Mouse (Mus musculus) midbrain, embryonic 14.5 days (tissue): ENCODE results near the gene Sept9. TPM values are rescaled to one million over a fixed set of nuclear protein-coding genes. Genes with fewer than 3 reads are reported as not detected.

ENCODE experiments used
- ATAC-seq: fragments of 200-750 bp; cut with Nextera tagmentation; 2 replicates; pipeline ENCODE4 v1.8.0; 2017; ENCODE audit warnings: moderate number of reproducible peaks, moderate library complexity; ENCODE audit not compliant: low FRiP score, low TSS enrichment
- DNase-seq: peaks from one replicate; pipeline ENCODE4 v3.0.0-alpha.2; 2015
- H3K27ac ChIP-seq: fragments of 300-500 bp; sonication (generic); replicated peaks from 2 replicates; pipeline ENCODE4 v1.5.1; 2014; ENCODE audit warnings: mild to moderate bottlenecking, low read depth, low read length, moderate library complexity
- H3K27me3 ChIP-seq: fragments of 300-500 bp; sonication (generic); 2 replicates; pipeline ENCODE4 v1.6.1; 2014; ENCODE audit warnings: low read length, control low read depth, mixed read lengths; ENCODE audit not compliant: control insufficient read depth, insufficient read depth
- H3K36me3 ChIP-seq: fragments of 300-500 bp; sonication (generic); 2 replicates; pipeline ENCODE4 v1.6.1; 2014; ENCODE audit warnings: low read length, control low read depth; ENCODE audit not compliant: control insufficient read depth, insufficient read depth
- H3K4me1 ChIP-seq: fragments of 300-500 bp; sonication (generic); 2 replicates; pipeline ENCODE4 v1.6.1; 2014; ENCODE audit warnings: mild to moderate bottlenecking, antibody characterized with exemption, low read length, control low read depth; ENCODE audit not compliant: control insufficient read depth, insufficient read depth
- H3K4me2 ChIP-seq: fragments of 300-500 bp; sonication (generic); 2 replicates; pipeline ENCODE4 v1.6.1; 2014; ENCODE audit warnings: mild to moderate bottlenecking, low read length, moderate library complexity
- H3K4me3 ChIP-seq: fragments of 300-500 bp; sonication (generic); replicated peaks from 2 replicates; pipeline ENCODE4 v1.5.1; 2014; ENCODE audit warnings: low read depth, low read length
- H3K9ac ChIP-seq: fragments of 300-500 bp; sonication (generic); replicated peaks from 2 replicates; pipeline ENCODE4 v1.6.1; 2014; ENCODE audit warnings: mild to moderate bottlenecking, low read length, moderate library complexity
- H3K9me3 ChIP-seq: fragments of 300-500 bp; sonication (generic); 2 replicates; pipeline ENCODE4 v1.6.1; 2016; ENCODE audit warnings: low read length, control low read depth, mixed read lengths; ENCODE audit not compliant: control insufficient read depth
- WGBS: fragments of 180-500 bp; shearing (Covaris S2); extraction: QIAGEN DNeasy Blood & Tissue Kit; methylation state at CpG from one replicate; pipeline ENCODE4 v1.1.7; 2014; 5-methylcytosine and 5-hydroxymethylcytosine counted together
- polyA plus RNA-seq: library from polyadenylated mRNA; unstranded; fragments of >200 nt; fragmentation: Nextera tagmentation; extraction: Ambion mirVana; gene quantifications from 2 replicates; pipeline ENCODE4 v1.2.1, GENCODE M21; 2014

Gene Sept9
- polyA plus RNA-seq, 1 experiment from 2014 or later = 97.4 TPM

DNA sequence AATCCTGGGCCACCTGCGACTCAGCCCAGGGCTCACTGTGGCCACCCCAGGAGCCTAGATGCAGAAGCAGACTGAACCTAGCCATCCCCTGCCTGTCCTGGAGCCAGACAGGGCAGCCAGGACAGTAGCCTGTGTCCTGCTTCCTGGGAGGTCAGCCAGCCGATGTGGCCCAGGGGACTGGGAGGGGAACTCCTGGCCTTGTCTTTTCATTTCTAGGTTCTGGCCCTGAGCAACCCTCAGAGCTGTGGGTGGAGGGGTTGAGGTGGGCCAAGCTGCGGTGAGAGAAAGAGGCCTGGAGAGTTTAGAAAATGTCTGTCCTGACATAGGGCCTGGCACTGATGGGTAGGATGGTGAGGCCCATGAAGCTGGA lies 110.4 kb downstream of the Sept9 start:
- 72% methylated on average over 3 of the region's 3 CpGs for WGBS
- H3K36me3 ChIP-seq = no peaks in the 10 kb centered on the region
- no peak overlapping the region for H3K4me2 ChIP-seq
- H3K9me3 ChIP-seq = no peaks in the 10 kb centered on the region
- ATAC-seq (no peak), DNase-seq (no peak)
- H3K4me1 ChIP-seq = peaks cover 26% of the 10 kb centered on the region
- no peaks in the 10 kb centered on the region for H3K27me3 ChIP-seq
- H3K27ac ChIP-seq = no peak overlapping the region
- no peak overlapping the region for H3K4me3 ChIP-seq
- H3K9ac ChIP-seq = no peak overlapping the region

DNA sequence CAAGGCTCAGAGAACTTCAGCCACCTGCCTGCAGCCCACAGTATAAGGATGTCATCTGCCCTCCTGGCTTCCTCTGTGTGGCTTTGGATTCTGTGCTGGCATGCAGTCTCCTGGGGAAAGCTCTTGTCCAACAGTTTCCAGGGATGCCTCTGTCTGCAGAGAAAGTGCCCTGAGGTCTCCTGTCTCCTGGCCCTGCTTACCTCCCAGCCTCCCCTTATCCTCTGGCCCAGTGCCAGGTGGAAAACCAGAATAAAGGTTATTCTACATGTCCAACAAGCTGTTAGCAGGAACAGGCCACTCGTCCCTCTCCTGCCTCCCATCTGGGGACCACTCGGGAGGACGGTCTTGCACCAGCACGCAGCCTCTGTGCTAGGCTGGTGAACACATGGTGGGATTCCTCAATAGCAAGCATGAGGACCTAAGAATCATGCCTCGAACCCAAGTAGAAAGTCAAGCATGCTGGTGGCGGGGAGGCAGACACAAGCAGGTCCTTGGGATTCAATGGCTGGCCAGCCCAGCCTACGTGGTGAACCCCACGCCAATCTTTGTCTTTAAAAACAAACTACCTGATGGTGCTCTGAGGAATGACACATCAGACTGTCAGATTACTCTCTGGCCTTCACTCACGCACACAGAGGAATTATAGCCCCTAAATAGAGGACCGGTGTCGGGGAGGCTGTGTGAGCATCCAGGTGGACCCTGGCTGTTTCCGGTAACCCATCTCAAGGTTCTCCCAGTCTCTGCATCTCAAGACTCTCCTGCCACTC lies 111.1 kb downstream of the Sept9 start:
- 87% methylated on average over 12 of the region's 12 CpGs for WGBS
- no peak for ATAC-seq
- Histone ChIP-seq H3K4me2 (no peak overlapping the region), H3K9ac (no peak overlapping the region), H3K27ac (no peak overlapping the region), H3K4me3 (no peak overlapping the region), H3K27me3 (no peaks in the 10 kb centered on the region), H3K4me1 (peaks cover 26% of the 10 kb centered on the region), H3K36me3 (no peaks in the 10 kb centered on the region), H3K9me3 (no peaks in the 10 kb centered on the region)
- no peak for DNase-seq

DNA sequence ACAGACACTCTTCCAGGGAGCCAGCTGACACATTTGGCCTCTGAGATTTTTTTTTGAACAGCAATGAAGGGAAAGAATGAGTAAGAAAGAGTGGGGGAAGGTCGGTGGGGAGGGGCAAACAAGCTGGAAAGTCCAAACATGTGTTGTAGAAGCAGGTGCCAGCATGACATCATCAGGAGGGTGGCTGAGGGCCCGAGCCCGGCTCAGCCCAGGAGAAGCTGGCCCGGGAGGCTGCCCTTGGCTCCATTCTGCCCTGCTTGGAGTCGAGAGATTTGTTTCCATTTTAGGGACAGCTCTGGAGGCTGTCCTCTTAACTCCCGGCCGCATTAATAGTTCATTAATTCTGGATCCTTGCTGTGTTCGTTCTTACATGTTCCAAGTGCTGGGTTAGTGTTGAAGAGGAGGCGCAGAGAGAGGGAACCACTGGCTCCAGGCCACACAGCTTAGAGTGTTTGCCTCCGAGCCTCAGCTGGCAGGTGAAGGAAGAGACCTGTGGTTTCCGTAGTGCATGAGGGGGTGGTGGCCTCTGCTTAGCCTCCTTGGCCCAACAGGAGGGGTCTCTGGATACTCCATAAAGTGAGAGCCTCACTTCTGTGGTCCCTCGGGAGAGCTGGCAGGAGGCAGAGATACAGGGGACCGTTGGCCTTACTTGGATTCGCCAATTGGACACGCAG lies 111.8 kb downstream of the Sept9 start:
- Histone ChIP-seq H3K4me2 (no peak overlapping the region), H3K9ac (no peak overlapping the region), H3K27me3 (no peaks in the 10 kb centered on the region), H3K4me1 (peaks cover 26% of the 10 kb centered on the region), H3K36me3 (no peaks in the 10 kb centered on the region), H3K4me3 (no peak overlapping the region), H3K9me3 (no peaks in the 10 kb centered on the region), H3K27ac (no peak overlapping the region)
- DNase-seq = no peak
- no peak for ATAC-seq
- WGBS = 65% methylated on average over 15 of the region's 15 CpGs

DNA sequence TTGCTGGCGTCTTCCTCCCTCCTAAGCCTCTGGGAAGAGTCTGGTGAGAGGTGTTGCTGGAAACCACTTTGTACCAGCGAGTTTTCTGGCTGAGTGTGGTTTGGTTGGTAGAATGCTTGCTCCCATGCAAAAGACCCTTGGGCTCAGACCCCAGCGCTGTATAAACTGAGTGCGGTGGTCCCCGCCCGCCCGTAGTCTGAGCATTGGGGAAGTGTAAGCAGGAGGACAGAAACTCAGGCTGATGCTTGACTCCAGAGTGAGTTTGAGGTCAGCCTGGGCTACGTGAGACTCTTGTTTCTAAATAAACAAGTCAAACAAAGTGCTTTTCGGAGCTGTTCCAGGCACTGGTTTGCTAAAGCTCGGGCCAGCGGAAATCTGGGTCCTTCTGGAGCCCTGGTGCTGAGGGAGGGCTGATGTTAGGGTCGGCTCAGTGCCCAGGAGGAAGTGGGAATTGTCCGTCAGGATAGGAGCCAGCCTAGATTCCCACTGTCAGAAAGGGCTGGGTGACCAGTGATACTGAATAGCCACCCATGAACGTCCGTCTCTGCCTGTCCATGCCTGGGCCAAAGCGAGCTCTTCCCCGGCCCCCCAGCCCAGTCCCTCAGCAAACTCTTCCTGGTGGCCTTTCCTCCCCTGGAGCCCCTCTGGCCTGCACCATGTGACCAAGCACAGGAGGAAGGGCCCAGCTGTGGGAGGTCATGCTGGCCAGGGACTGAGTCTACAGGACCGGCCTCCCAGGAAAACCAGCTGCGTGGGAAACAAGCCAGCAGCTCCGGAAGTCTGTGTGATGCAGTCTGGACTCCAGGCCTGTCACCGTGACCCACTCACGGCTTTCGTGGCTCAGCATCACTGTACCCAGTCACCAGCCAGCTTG lies 112.8 kb downstream of the Sept9 start:
- Histone ChIP-seq H3K9ac (no peak overlapping the region), H3K9me3 (no peaks in the 10 kb centered on the region)
- no peak for ATAC-seq

DNA sequence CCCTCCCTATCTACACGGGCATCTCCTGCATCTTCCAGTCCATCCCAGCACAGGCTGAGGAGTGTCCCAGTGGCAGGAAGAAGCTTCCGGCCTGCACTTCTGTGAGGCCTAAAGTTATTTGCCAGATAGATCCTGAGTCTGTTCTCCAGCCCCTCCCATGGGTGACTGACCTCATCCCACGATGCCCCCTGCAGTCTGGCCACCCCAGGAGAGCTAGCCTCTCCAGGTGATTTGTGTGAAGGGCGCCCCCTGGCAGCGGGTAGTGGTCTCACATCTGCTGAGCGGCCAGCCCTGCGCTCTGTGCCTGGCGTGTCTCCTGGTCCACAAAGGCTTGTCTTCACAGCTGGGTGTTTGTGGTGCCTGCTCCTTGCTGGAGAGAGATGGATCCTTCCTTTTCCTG lies 113.5 kb downstream of the Sept9 start:
- 0 out of 2 replicates have a peak overlapping the region, but pooled peaks have one; percentile 41 for H3K27ac ChIP-seq
- peaks cover 31% of the 10 kb centered on the region for H3K4me1 ChIP-seq
- peak; percentile 54 for DNase-seq

More for the DNA sequence above, 112.8 kb downstream of the Sept9 start:
- Histone ChIP-seq H3K27me3 (no peaks in the 10 kb centered on the region), H3K4me1 (peaks cover 29% of the 10 kb centered on the region), H3K4me3 (no peak overlapping the region), H3K4me2 (no peak overlapping the region), H3K36me3 (no peaks in the 10 kb centered on the region), H3K27ac (0 out of 2 replicates have a peak overlapping the region, but pooled peaks have one; percentile 41)
- no peak for DNase-seq
- WGBS = 80% methylated on average over 23 of the region's 23 CpGs

DNA sequence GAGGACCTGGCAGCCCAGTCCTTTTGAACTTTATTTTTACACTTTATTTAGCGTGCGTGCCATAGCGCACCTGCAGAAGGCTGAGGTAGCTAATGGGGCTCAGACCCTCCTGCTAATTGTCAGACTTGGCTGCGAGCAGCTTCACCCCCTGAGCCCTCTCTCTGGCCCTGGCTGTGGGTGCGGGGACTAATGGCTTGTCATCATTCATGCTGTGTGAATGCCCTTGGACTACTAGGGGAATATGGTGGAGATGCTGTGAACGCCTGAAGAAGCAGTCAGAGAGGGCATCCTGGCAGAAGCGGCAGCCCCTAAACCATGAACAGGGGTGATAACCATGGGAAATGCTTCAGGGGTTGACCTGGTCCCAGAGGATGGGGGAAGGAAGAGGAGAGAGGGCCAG lies 114.0 kb downstream of the Sept9 start:
- no peak overlapping the region for H3K9ac ChIP-seq
- no peaks in the 10 kb centered on the region for H3K36me3 ChIP-seq
- H3K9me3 ChIP-seq = no peaks in the 10 kb centered on the region
- no peaks in the 10 kb centered on the region for H3K27me3 ChIP-seq
- ATAC-seq (no peak), DNase-seq (no peak)
- H3K4me2 ChIP-seq = no peak overlapping the region
- H3K27ac ChIP-seq = no peak overlapping the region
- no peak overlapping the region for H3K4me3 ChIP-seq
- WGBS = 83% methylated on average over 7 of the region's 7 CpGs
- peaks cover 32% of the 10 kb centered on the region for H3K4me1 ChIP-seq

More for the DNA sequence above, 113.5 kb downstream of the Sept9 start:
- Histone ChIP-seq H3K27me3 (no peaks in the 10 kb centered on the region), H3K4me2 (no peak overlapping the region), H3K9me3 (no peaks in the 10 kb centered on the region), H3K4me3 (no peak overlapping the region), H3K9ac (0 out of 2 replicates have a peak overlapping the region, but pooled peaks have one; percentile 1), H3K36me3 (no peaks in the 10 kb centered on the region)
- WGBS = 41% methylated on average over 8 of the region's 8 CpGs
- no peak for ATAC-seq

DNA sequence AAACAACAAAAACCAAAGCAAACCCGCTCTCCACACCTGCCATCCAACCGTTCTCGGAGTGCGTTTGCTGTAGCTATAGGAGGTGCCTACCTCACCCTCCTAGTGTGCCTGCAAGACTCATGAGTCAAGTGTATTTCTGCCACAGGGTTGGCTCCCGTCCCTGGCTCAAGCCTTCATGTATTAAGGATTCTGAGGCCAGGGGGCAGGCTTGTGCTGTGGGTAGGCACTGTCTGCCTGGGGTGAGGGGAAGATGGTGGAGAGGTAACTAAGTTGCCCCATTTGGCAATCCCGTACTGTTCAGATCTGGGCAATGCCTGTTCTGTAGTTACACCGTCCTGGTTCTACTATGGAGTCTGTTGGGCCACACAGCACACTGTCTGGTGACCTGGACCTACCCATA lies 114.6 kb downstream of the Sept9 start:
- ATAC-seq (no peak), DNase-seq (no peak)
- Histone ChIP-seq H3K36me3 (no peaks in the 10 kb centered on the region), H3K27me3 (no peaks in the 10 kb centered on the region), H3K4me1 (peaks cover 32% of the 10 kb centered on the region), H3K9me3 (no peaks in the 10 kb centered on the region), H3K9ac (no peak overlapping the region), H3K27ac (no peak overlapping the region), H3K4me2 (no peak overlapping the region), H3K4me3 (no peak overlapping the region)
- WGBS = 89% methylated on average over 7 of the region's 7 CpGs

DNA sequence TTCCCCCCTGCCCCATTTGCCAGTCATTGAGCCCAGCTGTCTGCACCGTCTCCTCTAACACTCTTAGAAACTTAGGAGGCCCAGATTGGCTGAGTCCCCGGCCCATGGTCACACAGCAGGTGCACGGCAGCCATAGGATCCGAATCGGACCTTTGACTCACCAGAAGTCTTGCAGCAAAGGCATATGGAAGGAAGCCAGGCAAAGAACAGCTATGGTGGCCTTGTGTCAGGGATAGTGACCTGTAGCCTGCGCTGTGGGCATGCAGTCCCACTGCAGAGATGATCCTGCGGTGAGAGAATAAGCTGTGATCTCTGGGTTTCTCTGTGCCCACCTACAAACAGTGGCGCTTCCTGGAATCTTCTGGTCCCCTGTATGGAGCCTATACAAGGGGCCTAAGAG lies 115.1 kb downstream of the Sept9 start:
- H3K27ac ChIP-seq = no peak overlapping the region
- H3K36me3 ChIP-seq = no peaks in the 10 kb centered on the region
- peaks cover 28% of the 10 kb centered on the region for H3K4me1 ChIP-seq
- H3K4me3 ChIP-seq = no peak overlapping the region
- no peaks in the 10 kb centered on the region for H3K9me3 ChIP-seq
- H3K9ac ChIP-seq = no peak overlapping the region
- DNase-seq (no peak), ATAC-seq (no peak)
- no peak overlapping the region for H3K4me2 ChIP-seq
- WGBS = 93% methylated on average over 8 of the region's 8 CpGs
- H3K27me3 ChIP-seq = no peaks in the 10 kb centered on the region
